Mouse (Mus musculus) spleen, adult 2 months (tissue): ENCODE results near the gene Glo1. TPM values are rescaled to one million over a fixed set of nuclear protein-coding genes. Genes with fewer than 3 reads are reported as not detected.
"Not testable (repeated sequence)": the region's sequence is repeated elsewhere in the genome, so short reads cannot be mapped to it uniquely, and the experiment has no call there.

Experiments
- DNase-seq, 2 experiments: peaks; one replicate each; pipeline versions ENCODE4 v3.0.0 to v3.0.0-alpha.2; 2012 to 2021; ENCODE audit warnings: low spot score in 2 of 2, low read depth in 1 of 2
- H3K27ac ChIP-seq: fragments of 200-500 bp; 2 replicates; pipeline ENCODE4 v1.5.1; 2012; ENCODE audit warnings: low read length, inconsistent platforms; ENCODE audit not compliant: insufficient read depth
- H3K27me3 ChIP-seq: fragments of 200-500 bp; 2 replicates; pipeline ENCODE4 v1.6.1; 2012; ENCODE audit warnings: mild to moderate bottlenecking, moderate library complexity, low read length, inconsistent platforms; ENCODE audit not compliant: control insufficient read depth, insufficient read depth
- H3K36me3 ChIP-seq: fragments of 200-500 bp; 2 replicates; pipeline ENCODE4 v1.6.1; 2012; ENCODE audit warnings: mild to moderate bottlenecking, low read length, inconsistent platforms; ENCODE audit not compliant: control insufficient read depth, insufficient read depth
- H3K4me1 ChIP-seq: fragments of 200-500 bp; 2 replicates; pipeline ENCODE4 v1.6.1; 2011; ENCODE audit warnings: inconsistent platforms; ENCODE audit not compliant: control insufficient read depth, insufficient read depth, insufficient read length
- H3K4me3 ChIP-seq: fragments of 200-500 bp; 2 replicates; pipeline ENCODE4 v1.5.1; 2011; ENCODE audit warnings: mild to moderate bottlenecking, inconsistent platforms; ENCODE audit not compliant: insufficient read depth, insufficient read length; ENCODE audit errors: extremely low read depth
- CTCF ChIP-seq: fragments of 200-500 bp; IDR thresholded peaks from 2 replicates; pipeline ENCODE4 v1.5.1; 2011; ENCODE audit warnings: mild to moderate bottlenecking, inconsistent platforms; ENCODE audit not compliant: insufficient read depth, insufficient read length, insufficient replicate concordance; ENCODE audit errors: extremely low read depth
- POLR2A ChIP-seq: fragments of 200-500 bp; IDR thresholded peaks from 2 replicates; pipeline ENCODE4 v1.6.1; 2011; ENCODE audit warnings: low read depth, low read length, inconsistent platforms
- WGBS: fragments of 180-500 bp; shearing (Covaris S2); methylation state at CpG from one replicate; pipeline ENCODE4 v1.1.7; 2018; 5-methylcytosine and 5-hydroxymethylcytosine counted together
- polyA plus RNA-seq: library from polyadenylated mRNA; depleted of rRNA; stranded (reverse); fragments of >200 nt; gene quantifications from 2 replicates; pipeline ENCODE4 v1.2.3, GENCODE M21; 2012; rRNA removed

Glo1 gene
- polyA plus RNA-seq, result 13.5 and 16.2 TPM in 2 replicates

DNA sequence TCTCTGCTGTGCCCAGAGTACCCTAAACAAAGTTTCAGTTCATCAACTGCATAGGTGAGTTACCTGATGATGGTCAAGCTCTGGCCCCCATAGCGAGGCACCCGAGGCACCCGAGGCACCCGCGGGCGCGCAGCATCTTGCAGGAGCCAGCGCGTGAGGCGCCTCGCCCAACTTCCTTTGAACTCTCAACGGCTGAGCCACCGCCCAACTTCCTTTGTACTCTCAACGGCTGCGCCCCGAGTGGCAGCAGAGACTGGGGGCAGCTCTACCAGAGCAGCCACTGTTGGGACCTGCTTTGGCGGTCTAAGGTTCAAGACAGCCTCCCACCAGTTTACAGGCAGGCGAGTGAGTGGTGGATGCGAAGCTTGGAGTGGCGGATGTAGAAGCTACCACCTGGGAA, at the start of gene Glo1:
Gene Glo1 (minus strand): TSS at position 153 of the 400 bp plus-strand sequence.
- H3K27me3 ChIP-seq, result not testable (repeated sequence)

GRCm38 (mm10) chr17:30675021-30675740, 48.5 kb upstream of the Glo1 start:
- no peak overlapping the region for H3K4me3 ChIP-seq
- TF ChIP-seq CTCF (no peak), POLR2A (no peak)
- no peaks in the 10 kb centered on the region for H3K4me1 ChIP-seq
- H3K36me3 ChIP-seq, result peaks cover 1% of the 10 kb centered on the region; the same call in 1 of the 2 replicates
- WGBS, result 93% methylated on average over 9 of the region's 9 CpGs
- H3K27me3 ChIP-seq, result no peaks in the 10 kb centered on the region
- H3K27ac ChIP-seq, result no peak overlapping the region
- DNase-seq, result no peak

More for the DNA sequence above, at the start of gene Glo1:
- not testable (repeated sequence) for H3K27ac ChIP-seq, H3K36me3 ChIP-seq, H3K4me1 ChIP-seq, H3K4me3 ChIP-seq, DNase-seq
- no CpG with 5 or more reads among the region's 20 CpGs for WGBS

- Histone ChIP-seq H3K4me1 (no peaks in the 10 kb centered on the region), H3K4me3 (no peak overlapping the region), H3K27me3 (no peaks in the 10 kb centered on the region), H3K36me3 (peaks cover 2% of the 10 kb centered on the region; the same call in 1 of the 2 replicates), H3K27ac (no peak overlapping the region)
- 95% methylated on average over 6 of the region's 6 CpGs for WGBS
- TF ChIP-seq CTCF (no peak), POLR2A (no peak)
- DNase-seq, result no peak
These were observed 46.4 kb upstream of the Glo1 start for GRCm38 (mm10) chr17:30673023-30673422.

DNA sequence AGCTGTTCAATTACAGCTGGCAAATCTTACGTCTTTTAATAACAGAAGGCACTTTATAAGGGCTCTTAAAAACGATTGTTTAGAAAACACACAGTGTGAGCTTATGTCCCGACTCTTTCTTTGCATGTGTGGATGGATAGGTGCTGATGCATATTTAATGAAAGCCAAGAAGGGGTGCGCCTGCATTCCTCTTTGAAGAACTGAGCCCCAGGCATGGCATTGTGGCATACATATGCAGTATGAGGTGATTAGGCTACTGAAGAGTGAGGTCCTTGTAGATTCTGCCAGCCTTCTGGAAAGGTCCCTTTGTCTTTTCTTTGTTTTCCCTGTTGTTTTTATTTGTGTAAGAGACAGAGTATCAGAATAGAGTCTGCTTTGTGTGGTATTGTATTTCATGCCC, 45.9 kb upstream of the Glo1 start:
- Histone ChIP-seq H3K36me3 (peaks cover 2% of the 10 kb centered on the region; the same call in 1 of the 2 replicates), H3K27ac (no peak overlapping the region), H3K4me3 (no peak overlapping the region), H3K27me3 (no peaks in the 10 kb centered on the region), H3K4me1 (no peaks in the 10 kb centered on the region)
- DNase-seq, result no peak
- TF ChIP-seq CTCF (no peak), POLR2A (no peak)
- 91% methylated on average over 4 of the region's 4 CpGs for WGBS

- H3K4me3 ChIP-seq, result no peak overlapping the region
- H3K27ac ChIP-seq, result no peak overlapping the region
- peaks cover 4% of the 10 kb centered on the region; the same call in 1 of the 2 replicates for H3K36me3 ChIP-seq
- no peak for TF ChIP-seq POLR2A
- TF ChIP-seq CTCF, result no peak
- DNase-seq, result no peak
- H3K4me1 ChIP-seq, result no peaks in the 10 kb centered on the region
- H3K27me3 ChIP-seq, result no peaks in the 10 kb centered on the region
- 88% methylated on average over 5 of the region's 5 CpGs for WGBS
These were observed 38.2 kb upstream of the Glo1 start for GRCm38 (mm10) chr17:30664856-30665255.

DNA sequence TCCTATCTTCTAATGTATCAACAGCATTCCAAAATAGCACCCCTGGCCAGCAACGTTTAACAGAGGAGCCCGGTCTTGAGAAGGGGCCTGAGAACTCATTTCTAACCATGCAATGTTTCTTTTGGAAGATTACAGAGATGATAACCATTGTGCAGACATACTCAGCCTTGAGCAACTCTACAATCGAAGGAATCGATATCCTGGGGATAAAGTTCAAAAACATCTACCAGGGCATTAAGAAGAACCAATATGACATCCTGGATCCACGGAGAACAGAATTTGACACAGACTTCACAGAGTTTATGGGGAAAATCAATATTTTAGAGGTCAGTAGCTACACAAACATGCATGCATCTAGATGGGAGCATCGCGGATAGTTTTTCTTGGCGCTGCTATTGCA, 36.5 kb upstream of the Glo1 start:
- no peaks in the 10 kb centered on the region for H3K27me3 ChIP-seq
- H3K4me1 ChIP-seq, result no peaks in the 10 kb centered on the region
- H3K4me3 ChIP-seq, result no peak overlapping the region
- TF ChIP-seq CTCF (no peak), POLR2A (no peak)
- H3K27ac ChIP-seq, result no peak overlapping the region
- WGBS, result 92% methylated on average over 8 of the region's 8 CpGs
- peaks cover 3% of the 10 kb centered on the region; the same call in 1 of the 2 replicates for H3K36me3 ChIP-seq
- DNase-seq, result no peak

DNA sequence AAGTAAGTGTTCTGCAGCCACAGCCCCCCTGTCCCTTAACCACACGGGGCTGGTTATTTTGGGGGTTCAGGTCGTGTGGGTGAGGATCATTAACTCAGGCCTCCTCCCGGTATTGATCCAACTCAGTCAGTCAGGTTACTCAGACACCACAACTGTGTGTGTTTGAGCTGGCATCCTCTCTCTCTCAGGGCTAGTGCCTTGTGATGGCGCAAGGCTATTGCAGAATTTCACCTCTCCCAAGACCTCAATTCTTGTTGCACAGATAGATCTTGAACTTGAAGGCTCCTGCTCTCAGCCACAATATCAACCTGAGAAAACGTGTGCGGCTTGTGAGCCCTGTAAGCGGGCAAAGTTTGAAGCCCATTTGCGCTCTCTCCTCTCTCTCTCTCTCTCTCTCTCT, 35.5 kb upstream of the Glo1 start:
- no peak overlapping the region for H3K4me3 ChIP-seq
- H3K36me3 ChIP-seq, result peaks cover 3% of the 10 kb centered on the region; the same call in 1 of the 2 replicates
- no peaks in the 10 kb centered on the region for H3K27me3 ChIP-seq
- no peak overlapping the region for H3K27ac ChIP-seq
- no peak for TF ChIP-seq CTCF
- no peak for TF ChIP-seq POLR2A
- no peaks in the 10 kb centered on the region for H3K4me1 ChIP-seq
- no peak for DNase-seq
- WGBS, result 88% methylated on average over 8 of the region's 8 CpGs
